Mouse (Mus musculus): Measurements from ENCODE around the gene Emilin2.

The Emilin2 gene

DNA sequence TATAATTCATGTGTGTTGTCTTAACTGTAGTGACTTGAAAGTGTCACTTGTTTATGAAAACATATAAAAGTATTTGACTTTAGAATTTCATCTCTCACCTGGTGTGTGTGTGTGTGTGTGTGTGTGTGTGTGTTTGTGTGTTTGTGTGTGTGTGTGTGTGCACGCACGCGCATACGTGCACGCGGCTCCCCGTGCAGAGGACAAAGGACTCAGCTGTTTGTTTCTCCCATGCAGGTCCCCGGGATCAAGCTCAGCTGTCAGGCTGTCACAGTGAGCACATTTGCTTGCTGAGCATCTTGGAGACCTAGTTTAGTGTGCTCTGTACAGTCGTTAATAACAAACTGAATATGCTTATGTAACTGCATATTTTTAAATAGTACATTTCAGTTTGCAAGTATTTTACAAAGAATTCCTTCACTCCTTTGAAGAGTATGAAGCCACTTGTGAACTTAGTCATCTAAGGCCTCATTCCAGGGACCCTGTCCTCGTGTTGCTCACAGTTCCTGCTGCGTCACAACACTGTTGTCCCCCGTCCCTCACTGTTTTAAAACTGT lies 77.7 kb downstream of the Emilin2 start:
- 83% methylated on average over 12 of the region's 12 CpGs for WGBS

DNA sequence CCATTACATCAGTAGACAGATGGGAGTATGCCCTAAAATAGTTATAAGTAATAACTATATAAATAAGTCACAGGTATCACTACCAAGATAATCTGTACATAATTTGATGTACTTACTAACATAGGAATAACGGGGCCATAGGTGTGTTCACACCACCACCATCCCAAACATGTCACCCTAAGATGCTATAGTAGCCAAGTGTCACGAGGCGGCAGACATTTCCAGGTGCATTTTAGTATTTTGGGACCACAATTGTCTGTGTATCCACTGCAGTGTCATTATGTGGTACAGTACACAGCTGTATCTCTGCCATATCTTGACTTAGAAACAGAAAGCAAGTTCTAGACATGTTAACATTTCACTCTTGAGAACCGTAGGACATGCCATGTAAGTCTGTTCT lies 78.6 kb downstream of the Emilin2 start:
- 96% methylated on average over 4 of the region's 4 CpGs for WGBS

DNA sequence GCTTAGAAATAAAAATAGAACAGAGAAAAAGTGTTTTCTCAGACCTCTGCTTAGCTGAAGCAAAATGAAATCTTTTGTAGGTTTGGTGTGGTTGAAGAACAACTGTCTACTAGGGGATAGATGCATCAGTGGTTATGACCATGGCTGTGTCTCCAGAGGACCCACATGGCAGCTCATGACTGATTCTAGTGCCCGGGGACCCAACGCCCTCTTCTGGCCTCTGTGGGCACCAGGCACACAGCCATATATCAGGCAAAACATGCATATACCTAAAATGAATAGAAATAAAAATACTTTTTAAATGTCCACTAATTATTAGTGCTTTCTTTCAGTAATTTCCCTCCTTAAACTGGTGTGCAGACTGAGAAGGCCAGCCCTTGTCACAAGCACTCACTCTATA lies 79.8 kb downstream of the Emilin2 start:
- WGBS, result 95% methylated on average over 2 of the region's 2 CpGs

DNA sequence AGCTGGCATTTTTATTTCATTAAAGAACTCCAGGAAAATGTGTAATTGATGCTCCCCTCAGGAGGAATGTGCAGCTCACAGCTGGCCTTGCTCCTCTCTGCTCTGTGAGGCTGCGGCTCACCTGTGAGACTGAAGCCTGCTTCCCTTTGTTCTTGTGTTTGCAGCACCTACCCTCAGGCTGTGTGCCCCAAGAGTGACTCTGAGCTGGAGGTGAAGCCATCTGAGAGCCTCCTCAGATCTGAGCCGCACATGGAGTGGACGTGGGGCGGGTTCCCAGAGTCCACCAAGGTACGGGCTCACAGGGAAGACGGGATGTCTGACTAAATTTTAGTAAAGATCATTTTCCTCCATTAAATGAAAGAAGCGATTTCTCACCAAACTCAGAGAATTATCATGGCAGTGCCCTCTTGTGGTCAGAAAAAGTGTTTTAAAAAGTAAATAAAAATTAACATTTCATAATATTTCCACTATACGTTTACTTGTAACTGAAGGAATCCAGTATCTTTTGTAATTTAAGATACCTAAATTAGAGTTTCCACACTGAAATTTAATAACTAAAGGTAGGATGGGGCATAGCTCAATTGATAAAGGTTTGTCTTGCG lies 81.6 kb downstream of the Emilin2 start:
- WGBS, result 56% methylated on average over 9 of the region's 9 CpGs

DNA sequence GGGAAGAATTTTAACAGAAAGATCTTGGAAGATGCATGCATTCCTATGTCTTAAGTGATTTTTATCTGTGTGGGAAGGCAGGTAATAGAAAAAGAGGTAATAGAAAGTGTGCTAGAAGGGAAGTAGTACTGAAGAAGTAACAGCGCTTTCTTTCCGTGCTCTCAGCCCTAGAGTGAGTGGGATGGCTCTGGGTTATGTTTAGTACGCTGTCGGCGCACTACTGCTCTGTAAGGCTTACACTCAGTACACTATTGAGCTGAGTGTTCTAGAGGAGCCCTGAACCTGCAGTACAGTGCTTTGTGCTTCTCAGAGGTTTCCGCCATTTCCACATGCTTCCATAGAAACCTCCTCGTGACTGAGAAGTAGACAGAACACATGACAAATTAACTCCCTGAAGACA lies 83.1 kb downstream of the Emilin2 start:
- WGBS, result 45% methylated on average over 7 of the region's 7 CpGs

DNA sequence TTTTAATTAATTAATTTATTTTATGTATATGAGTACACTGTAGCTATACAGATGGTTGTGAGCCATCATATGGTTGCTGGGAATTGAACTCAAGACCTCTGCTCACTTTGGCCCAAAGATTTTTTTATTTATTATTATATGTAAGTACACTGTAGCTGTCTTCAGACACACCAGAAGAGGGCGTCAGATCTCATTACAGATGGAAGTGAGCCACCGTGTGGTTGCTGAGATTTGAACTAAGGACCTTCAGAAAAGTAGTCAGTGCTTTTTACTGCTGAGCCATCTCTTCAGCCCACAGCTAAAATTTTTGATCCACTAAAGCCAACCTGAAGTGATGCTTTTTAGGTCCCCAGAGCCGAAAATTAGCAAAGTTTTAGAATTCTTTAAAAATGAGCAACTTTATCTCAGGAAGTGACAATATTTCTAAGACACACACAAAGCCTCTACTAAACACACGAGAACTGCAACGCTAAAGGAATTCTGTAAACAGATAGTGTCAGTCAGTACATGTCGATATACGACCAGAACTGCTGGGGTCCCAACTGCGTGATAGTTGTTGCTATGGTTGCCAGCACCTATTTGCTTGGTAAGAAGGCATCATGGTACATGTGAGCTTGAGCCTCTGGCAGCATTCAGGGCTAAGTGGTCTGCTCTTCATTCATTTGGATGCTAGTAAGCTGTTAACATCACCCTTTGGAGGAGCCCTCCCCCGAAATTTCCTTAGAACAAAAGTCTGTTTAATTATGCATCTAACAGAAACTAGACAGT lies 84.5 kb downstream of the Emilin2 start:
- WGBS, result 82% methylated on average over 9 of the region's 9 CpGs

DNA sequence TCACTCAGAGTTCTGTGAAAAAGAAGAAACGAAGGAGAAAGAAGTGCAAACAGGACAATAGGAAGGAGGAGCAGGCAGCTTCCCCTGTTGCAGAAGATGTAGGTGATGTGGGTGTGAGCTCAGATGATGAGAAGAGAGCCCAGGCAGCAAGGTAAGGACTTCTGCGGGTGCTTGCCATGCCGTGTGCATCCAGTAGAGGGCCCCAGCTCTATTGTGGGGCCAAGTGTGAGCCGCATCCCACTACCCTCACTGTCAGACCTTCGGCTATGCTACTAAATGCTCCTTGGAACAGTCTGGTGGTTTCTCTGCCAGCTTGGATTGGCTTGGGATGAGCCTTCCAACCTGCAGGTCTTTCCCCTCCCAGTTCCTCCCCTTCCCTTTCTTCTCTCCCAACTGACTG lies 86.7 kb downstream of the Emilin2 start:
- 55% methylated on average over 5 of the region's 5 CpGs for WGBS

DNA sequence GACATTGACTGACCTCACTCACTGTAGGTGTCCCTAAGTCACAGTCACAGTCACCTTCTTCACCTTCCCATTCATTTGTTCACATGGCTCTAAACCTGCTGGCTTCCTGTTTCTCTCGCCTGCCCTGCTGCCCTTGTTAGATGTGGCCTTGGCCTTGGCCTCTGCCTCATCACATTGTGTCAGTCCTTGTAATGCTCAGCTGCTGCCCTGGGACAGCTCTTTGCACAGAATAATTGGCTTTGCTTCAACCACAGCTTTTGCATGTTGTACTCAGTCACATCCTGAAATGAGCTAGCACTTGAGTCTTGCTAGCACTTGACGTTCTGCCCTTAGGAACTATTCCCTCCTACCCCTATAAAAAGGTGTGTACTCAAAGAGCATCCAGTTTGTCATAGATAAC lies 87.3 kb downstream of the Emilin2 start:
- 56% methylated on average over 2 of the region's 2 CpGs for WGBS

DNA sequence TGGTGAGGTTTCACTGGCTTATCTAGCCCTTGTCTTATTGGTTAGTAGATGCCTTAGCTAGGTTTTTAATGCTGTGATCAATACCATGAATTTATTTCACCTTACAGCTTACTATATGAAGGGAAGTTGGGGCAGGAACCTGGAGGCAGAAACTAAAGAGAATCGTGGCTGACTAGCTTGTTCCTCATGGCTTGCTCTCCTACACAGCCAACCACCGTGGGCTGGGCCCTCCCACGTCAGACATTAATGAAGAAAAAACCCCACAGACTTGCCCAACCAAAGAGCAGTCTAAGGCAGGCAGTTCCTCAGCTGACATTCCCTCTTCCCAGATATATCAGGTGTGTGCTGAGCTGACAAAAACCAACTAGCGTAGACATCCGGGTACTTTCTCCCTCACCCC lies 88.1 kb downstream of the Emilin2 start:
- 53% methylated on average over 5 of the region's 5 CpGs for WGBS

DNA sequence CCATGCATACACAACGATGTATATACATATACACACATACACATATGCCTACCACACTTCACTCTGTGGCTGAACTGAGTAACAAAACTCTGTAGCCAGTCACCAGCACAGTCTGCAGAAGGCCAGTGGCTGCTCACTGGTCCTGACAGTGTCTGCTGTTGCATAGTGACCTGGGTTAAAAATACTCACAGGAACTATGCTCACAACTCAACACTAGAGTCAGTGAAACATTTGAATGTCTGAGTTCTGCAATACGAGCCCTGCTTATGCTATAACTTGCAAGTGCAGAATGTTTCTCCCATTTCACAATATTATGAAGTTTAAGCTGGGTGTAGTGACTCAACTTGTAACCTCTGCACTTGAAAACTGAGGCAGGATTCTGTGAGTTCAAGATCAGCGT lies 90.4 kb downstream of the Emilin2 start:
- WGBS, result 87% methylated on average over 3 of the region's 3 CpGs

DNA sequence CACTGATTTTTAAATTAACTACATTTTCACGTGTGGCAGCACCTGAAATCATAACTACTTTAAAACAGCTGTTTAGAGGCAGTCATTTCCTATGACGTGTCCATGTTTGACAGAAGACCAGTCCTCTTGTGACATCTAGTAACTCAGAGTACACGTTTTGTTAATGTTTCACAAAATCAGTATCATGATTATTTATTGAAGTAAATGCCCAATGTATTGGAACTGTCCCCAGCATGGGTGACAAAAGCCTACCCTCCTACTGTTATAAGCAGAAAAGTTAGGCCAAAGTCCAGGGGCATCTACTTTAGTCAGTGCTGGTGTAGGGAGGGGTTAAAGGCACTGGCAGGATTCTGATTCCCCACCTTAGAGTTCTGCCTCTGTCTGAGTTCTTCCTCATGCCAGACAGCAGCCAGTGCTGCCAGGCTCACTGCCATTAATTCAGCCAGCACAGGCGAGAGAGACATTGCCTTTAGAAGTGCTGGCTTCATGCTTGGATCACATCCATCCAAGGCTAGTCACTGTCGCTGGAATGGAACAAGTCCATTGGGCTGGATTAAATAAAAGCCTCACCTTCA lies 94.6 kb downstream of the Emilin2 start:
- 73% methylated on average over 5 of the region's 5 CpGs for WGBS

DNA sequence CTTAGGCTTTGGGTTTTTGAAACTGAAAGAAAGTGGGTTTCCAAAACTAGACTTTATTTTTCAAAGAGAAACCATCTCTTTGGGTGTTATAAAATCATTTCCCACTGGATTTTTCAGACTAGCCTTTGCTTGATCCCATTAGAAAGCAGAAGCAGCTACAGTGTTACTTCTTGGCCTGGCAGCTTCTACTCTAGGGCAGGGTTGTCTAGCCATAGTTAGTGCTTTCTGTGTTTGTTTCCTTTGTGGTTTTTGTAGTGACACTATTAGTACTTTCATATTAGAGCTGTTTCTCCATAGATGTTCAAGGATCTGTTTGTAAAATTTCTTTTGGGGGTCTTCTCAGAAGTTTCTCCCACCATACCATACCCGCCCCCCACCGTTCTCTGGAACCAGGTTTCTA lies 95.5 kb downstream of the Emilin2 start:
- WGBS, result 96% methylated on average over 2 of the region's 2 CpGs

DNA sequence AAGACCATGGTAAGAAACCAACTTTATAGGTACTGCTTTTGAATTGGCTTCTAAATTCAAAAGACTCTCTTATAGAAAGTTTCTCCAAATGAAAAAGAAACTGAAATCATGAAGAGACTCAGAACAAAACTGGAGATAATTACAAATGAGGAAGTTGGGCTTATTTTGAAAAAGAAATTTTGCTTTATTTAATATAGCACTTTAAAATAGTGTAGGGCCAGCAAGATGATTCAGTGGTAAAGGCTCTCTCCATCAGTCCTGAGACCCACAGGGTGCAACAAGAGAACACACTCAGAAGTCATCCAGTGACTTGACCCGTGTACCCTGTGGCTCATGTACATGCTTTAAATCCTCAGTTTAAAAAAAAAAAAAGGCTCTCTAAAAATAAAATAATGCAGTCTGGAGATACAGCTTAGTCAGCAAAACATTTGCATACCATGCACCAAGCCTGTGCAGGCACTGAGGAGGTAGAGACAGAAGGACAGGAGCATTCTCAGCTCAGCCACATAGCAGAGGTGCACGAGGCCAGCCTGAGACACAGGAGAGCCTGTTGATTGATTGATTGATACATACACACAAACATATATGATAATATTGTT lies 96.4 kb downstream of the Emilin2 start:
- 60% methylated on average over 2 of the region's 2 CpGs for WGBS

DNA sequence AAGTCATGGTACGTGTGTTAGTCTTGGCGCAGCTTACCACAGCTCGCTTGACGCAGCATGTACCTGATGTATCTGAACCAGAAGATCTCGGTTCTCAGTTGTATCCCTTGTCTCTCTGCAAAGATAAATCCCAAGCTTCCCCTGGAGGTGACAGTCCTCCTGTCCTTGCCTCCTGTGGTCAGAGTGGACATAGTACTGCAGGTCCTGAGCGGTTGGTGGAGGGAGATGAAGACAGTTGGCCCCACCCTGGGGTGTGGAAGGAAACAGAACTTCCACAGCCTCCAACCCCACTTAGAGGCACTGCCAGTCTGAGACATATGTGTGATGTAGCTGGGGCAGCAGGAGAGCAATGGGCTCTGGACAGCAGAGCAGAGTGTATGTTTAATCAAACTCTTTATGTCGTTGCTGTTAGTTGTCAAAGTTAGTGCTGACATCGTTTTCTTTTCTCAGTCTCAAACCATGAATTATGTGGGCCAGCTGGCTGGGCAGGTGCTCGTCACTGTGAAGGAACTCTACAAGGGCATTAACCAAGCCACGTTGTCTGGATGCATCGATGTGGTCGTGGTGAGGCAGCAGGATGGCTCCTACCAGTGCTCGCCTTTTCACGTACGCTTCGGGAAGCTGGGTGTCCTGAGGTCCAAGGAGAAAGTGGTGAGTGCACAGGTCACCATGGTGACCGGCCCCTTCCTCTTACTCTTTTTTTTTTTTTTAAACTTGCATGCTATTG lies 97.1 kb downstream of the Emilin2 start:
- 80% methylated on average over 17 of the region's 17 CpGs for WGBS

DNA sequence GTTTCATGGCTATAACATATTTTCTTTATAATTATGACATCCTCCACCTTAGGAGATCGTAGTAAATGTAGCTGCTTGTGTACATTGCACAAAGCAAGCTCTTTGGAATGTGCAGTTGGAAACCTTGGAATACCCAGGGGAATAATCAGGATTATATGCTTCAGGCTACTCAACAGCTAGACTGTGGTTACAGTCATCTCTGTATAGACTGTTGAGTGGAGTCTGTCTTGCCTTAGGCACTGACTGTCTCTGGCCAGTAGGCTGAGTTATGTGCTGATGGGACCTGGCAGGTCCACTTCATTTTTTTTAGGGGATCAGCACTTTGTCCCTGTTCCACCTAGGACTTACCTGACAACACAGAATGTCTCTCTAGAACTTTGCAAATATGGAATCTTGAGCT lies 98.1 kb downstream of the Emilin2 start:
- 93% methylated on average over 1 of the region's 1 CpGs for WGBS

DNA sequence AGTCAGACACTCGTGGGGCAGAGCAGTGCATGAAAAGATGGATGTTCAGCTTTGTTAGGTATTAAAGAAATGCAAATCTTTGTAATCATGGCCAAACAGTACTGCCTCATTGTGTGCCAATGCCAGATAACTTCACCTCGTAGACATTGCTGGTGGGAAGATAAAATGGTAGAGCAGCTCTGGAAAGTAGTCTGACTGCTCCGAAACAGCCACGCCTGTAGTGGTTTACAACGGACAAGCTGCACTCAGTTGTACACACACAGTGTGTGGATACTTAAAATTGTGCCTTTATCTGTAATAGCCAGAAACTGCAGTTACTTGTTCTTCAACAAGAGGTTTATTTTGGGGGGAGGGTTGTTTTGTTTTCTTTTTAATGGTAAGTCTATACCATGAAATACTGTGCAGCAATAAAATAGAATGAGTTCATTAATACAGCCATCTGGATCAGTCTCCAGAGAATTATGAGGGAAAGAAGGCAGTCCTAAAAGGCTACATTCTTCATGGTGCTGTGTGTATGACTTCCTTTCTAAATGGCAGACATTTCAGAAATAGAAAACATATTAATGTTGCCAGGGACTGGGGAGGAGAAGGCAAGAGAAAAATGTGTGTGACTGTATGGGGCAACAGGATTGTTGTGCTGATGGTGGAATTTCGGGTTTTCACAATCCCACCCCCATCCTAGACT lies 99.7 kb downstream of the Emilin2 start:
- 76% methylated on average over 6 of the region's 6 CpGs for whole genome bisulfite sequencing

DNA sequence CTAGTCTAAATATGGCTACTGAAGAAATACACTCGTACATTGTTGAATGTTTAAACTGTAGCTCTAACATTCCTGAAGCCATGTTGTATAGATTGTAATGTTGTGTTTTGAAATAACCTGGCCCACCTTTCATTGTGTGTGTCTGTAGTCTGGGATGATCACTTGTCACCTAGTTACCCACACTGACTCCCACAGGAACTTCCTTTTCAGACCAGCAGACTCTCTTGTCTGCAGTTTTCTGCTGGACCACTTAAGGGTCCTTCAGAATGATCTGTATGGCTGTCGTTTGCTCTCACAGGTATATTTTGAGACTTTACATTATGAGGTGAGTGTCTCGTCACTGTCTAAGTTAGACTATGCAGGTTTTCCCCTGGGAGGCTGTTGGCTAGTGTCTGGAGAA lies 101.8 kb downstream of the Emilin2 start:
- WGBS, result 60% methylated on average over 3 of the region's 3 CpGs

DNA sequence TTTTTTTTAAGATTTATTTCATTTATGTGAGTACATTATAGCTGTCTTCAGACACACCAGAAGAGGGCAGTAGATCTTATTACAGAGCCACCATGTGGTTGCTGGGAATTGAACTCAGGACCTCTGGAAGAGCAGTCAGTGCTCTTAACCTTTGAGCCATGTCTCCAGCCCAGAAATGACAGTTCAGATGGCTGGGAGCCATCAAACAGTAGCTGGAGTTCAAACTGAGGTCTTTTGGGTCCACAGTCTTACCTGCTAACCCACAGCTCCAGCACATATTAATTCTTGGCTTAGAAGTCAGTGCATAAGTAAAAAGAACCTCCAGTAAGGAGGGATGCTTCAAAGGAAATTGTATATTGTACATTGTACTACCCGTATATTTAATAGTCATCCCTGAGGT lies 102.9 kb downstream of the Emilin2 start:
- 63% methylated on average over 1 of the region's 1 CpGs for WGBS

DNA sequence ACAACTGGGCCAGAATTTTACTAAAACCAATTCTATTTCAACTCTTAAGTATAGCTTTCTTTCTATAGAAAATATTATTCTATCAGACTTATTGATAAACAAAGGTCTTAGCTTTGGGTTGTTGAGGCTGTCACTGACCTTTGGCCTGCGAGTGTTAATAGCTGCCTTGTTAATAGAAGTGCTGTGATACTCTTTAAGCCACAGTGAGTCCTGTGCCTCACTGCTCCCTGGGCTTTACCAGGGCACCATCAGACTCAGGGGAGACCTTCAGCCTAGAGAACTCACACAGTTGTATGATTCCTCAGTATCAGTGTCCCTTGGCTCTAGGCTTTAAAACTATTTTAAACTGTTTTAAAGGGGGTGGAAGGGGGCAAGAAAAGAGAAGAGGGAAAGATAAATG lies 103.4 kb downstream of the Emilin2 start:
- WGBS, result 98% methylated on average over 1 of the region's 1 CpGs

DNA sequence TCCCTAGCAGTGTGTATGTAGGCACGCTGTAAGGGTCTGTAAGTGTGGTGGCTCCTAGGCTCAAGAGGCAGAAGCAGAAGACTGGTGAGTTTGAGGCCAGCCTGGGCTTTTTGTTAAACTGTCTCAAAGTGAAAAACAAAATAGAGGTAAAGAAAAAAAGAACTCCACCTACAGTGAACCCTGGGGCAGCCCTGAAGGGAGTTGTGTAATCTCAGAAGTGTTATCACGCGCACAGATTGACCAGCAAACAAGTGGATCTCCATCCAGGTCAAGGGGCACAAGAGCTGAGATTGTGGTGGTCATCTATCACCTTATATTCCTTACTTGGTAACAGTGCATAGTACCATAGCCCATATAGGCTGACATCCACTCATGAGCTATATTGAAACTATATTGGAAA lies 104.5 kb downstream of the Emilin2 start:
- WGBS, result 96% methylated on average over 3 of the region's 3 CpGs

DNA sequence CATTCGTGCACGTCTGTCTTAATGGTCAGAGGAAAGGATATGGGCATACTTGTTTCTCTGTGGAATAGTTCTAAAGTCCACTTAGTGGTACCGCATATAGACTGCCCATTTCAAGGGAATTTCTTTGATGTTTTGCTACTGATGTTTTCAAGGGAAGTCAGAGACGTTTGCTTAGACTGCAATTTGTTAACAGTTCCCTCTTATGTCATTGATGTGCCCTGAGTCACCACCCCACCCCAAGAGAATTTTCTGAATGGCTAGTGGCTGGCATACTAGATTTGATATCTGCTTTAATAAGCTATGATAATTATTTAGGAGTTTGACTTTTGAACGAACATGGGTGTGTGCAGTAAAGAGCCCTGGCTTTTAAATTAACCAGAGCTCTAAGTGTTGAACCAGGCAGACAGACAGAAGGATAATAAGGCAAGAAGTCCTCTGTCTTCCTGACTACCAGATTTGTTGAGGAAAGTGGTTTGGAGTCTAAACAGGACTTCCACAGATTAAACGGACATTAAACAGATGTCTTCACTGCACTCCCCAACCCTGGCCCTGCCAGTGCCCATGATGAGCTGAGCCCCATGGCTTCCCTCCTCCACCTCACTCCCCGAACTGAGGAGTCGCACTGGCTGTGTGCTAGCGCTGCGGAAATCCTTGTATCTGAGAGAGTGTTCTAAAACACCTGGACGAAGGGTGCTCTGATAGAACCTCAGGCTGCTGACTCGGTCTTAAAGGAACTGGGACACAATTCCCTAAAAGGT lies 105.5 kb downstream of the Emilin2 start:
- 74% methylated on average over 12 of the region's 12 CpGs for WGBS
